Mouse (Mus musculus) heart, embryonic 14.5 days (tissue): ENCODE results near the gene Tlr13. TPM values are rescaled to one million over a fixed set of nuclear protein-coding genes. Genes with fewer than 3 reads are reported as not detected.
"Not testable (repeated sequence)": the region's sequence is repeated elsewhere in the genome, so short reads cannot be mapped to it uniquely, and the experiment has no call there.

Source experiments
- ATAC-seq: fragments of 200-750 bp; cut with Nextera tagmentation; 2 replicates; pipeline ENCODE4 v1.8.0; 2017; ENCODE audit warnings: low read depth, moderate TSS enrichment; ENCODE audit not compliant: insufficient number of reproducible peaks, insufficient read depth, low FRiP score
- H3K27ac ChIP-seq, 2 experiments: fragments of 200-500 bp in 1 of 2; fragments of 300-500 bp in 1 of 2; sonication (generic) in 1 of 2; replicated peaks in 1 of 2; 2 replicates each; pipeline ENCODE4 v1.5.1; 2012 to 2014; ENCODE audit warnings: low read depth in 2 of 2, low read length in 2 of 2, control low read depth in 1 of 2, mild to moderate bottlenecking in 1 of 2, mixed read lengths in 1 of 2; ENCODE audit not compliant: control insufficient read depth in 1 of 2, insufficient read depth in 1 of 2
- H3K27me3 ChIP-seq: fragments of 300-500 bp; sonication (generic); 2 replicates; pipeline ENCODE4 v1.6.1; 2014; ENCODE audit warnings: mild to moderate bottlenecking, low read length, control low read depth; ENCODE audit not compliant: control insufficient read depth, insufficient read depth
- H3K36me3 ChIP-seq: fragments of 300-500 bp; sonication (generic); 2 replicates; pipeline ENCODE4 v1.6.1; 2014; ENCODE audit warnings: mild to moderate bottlenecking, control low read depth, low read length, mixed read lengths; ENCODE audit not compliant: control insufficient read depth, insufficient read depth
- H3K4me1 ChIP-seq, 2 experiments: fragments of 200-500 bp in 1 of 2; fragments of 300-500 bp in 1 of 2; sonication (generic) in 1 of 2; 2 replicates each; pipeline ENCODE4 v1.6.1; 2012 to 2014; ENCODE audit warnings: low read length in 2 of 2, control low read depth in 1 of 2, mixed read lengths in 1 of 2; ENCODE audit not compliant: control insufficient read depth in 2 of 2, insufficient read depth in 2 of 2
- H3K4me2 ChIP-seq: fragments of 300-500 bp; sonication (generic); 2 replicates; pipeline ENCODE4 v1.6.1; 2014; ENCODE audit warnings: mild to moderate bottlenecking, low read length
- H3K4me3 ChIP-seq, 2 experiments: fragments of 200-500 bp in 1 of 2; fragments of 300-500 bp in 1 of 2; sonication (generic) in 1 of 2; 2 replicates each; pipeline ENCODE4 v1.5.1; 2012 to 2014; ENCODE audit warnings: low read length in 2 of 2, mild to moderate bottlenecking in 2 of 2, control low read depth in 1 of 2, low read depth in 1 of 2, moderate library complexity in 1 of 2; ENCODE audit not compliant: control insufficient read depth in 1 of 2, insufficient read depth in 1 of 2
- H3K9ac ChIP-seq: fragments of 300-500 bp; sonication (generic); 2 replicates; pipeline ENCODE4 v1.6.1; 2014; ENCODE audit warnings: mild to moderate bottlenecking, low read length
- H3K9me3 ChIP-seq: fragments of 300-500 bp; sonication (generic); 2 replicates; pipeline ENCODE4 v1.6.1; 2016; ENCODE audit warnings: low read length, control low read depth; ENCODE audit not compliant: control insufficient read depth
- WGBS: fragments of 180-500 bp; shearing (Covaris S2); extraction: QIAGEN DNeasy Blood & Tissue Kit; methylation state at CpG from one replicate; pipeline ENCODE4 v1.1.7; 2014; 5-methylcytosine and 5-hydroxymethylcytosine counted together
- polyA plus RNA-seq: library from polyadenylated mRNA; unstranded; fragments of >200 nt; fragmentation: Nextera tagmentation; extraction: Ambion mirVana; gene quantifications from 2 replicates; pipeline ENCODE4 v1.2.1, GENCODE M21; 2014

Gene Tlr13
- polyA plus RNA-seq, 1 experiment from 2014 or later, result 0.69 TPM

GRCm38 (mm10) chrX:106186713-106187649 lies 44.0 kb downstream of the Tlr13 start, which contains the start of gene Pgk1:
Gene Pgk1, plus strand, starts transcription at chrX:106187100.
- H3K36me3 ChIP-seq, result peaks cover 21% of the 10 kb centered on the region; the same call in 1 of the 2 replicates
- H3K9ac ChIP-seq, result peak within 1 kb of the TSS; percentile 91
- 13% methylated on average over 44 of the region's 55 CpGs for WGBS
- H3K4me2 ChIP-seq, result peak within 1 kb of the TSS; percentile 64
- ATAC-seq, result peak; percentile 96
- peak within 1 kb of the TSS; percentile 58 to 76 for H3K4me3 ChIP-seq
- peaks cover 0 to 5% of the 10 kb centered on the region in 2 experiments; a peak in 3 of 4 replicates for H3K4me1 ChIP-seq
- peak within 1 kb of the TSS; percentile 95 to 98 for H3K27ac ChIP-seq
- no peaks in the 10 kb centered on the region for H3K27me3 ChIP-seq
- H3K9me3 ChIP-seq, result no peaks in the 10 kb centered on the region

DNA sequence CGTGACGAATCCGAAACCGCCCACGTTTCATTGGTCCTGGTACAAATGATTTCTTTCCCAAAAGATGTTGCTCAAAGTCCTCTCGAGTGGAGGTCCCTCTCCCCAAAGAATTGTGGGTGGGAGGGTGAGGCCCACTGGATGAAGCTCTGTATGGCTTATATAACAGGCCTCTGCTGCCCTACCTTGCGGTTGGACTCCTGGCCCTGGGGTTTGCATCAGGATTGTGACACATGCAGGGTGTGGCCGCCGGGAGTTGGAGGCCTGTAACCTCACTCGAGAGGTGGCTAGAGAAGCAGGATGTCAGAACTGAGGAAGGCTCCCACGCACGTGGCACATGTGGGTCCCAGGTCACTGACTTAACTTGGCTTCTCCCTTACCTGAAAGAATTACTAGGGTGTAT lies 44.7 kb downstream of the Tlr13 start:
- peak overlapping the region; percentile 91 for H3K9ac ChIP-seq
- H3K27me3 ChIP-seq, result no peaks in the 10 kb centered on the region
- peak overlapping the region; percentile 91 to 92 for H3K27ac ChIP-seq
- peaks cover 28% of the 10 kb centered on the region; the same call in 1 of the 2 replicates for H3K36me3 ChIP-seq
- H3K4me3 ChIP-seq, result peak overlapping the region; percentile 58 to 76
- no peak for ATAC-seq
- H3K4me2 ChIP-seq, result peak overlapping the region; percentile 64
- peaks cover 0 to 5% of the 10 kb centered on the region in 2 experiments; a peak in 3 of 4 replicates for H3K4me1 ChIP-seq
- no peaks in the 10 kb centered on the region for H3K9me3 ChIP-seq
- 22% methylated on average over 12 of the region's 12 CpGs for WGBS

GRCm38 (mm10) chrX:106189356-106189755 lies 46.4 kb downstream of the Tlr13 start:
- Histone ChIP-seq H3K4me1 (peaks cover 0 to 4% of the 10 kb centered on the region in 2 experiments; a peak in 3 of 4 replicates), H3K27me3 (no peaks in the 10 kb centered on the region), H3K36me3 (peaks cover 43% of the 10 kb centered on the region), H3K27ac (peak overlapping the region; percentile 39 to 57; a peak in 3 of 4 replicates), H3K4me3 (peak overlapping the region; percentile 58 to 76), H3K9me3 (no peaks in the 10 kb centered on the region), H3K9ac (peak overlapping the region; percentile 91), H3K4me2 (peak overlapping the region; percentile 64)
- no peak for ATAC-seq
- WGBS, result 28% methylated on average over 5 of the region's 5 CpGs

DNA sequence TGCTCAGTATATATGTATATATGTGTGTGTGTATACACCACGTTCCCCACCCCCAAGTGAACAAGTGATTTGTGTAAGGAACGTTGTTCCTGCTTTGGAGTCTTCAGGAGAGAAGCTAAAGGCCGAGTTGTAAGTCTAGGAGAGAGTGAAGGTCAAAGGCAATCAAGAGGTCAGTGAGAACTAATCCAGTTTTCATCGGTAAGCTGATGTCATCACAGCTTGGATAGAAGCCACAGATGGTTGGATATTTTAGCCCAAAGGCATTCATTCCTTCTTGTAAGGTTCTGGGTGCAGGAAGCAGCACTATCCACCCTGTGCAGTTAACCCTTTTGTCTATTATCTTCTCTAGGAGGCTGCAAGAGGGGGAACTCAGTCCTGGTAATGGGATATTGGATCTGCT lies 47.1 kb downstream of the Tlr13 start:
- peak overlapping the region; percentile 64 for H3K4me2 ChIP-seq
- H3K27ac ChIP-seq, result 0 out of 4 replicates have a peak overlapping the region, but pooled peaks of 1 of the 2 experiments have one; percentile 57
- H3K27me3 ChIP-seq, result no peaks in the 10 kb centered on the region
- no peaks in the 10 kb centered on the region for H3K9me3 ChIP-seq
- H3K4me1 ChIP-seq, result peaks cover 0 to 3% of the 10 kb centered on the region in 2 experiments; a peak in 3 of 4 replicates
- no peak for ATAC-seq
- peak overlapping the region; percentile 58 to 76; a peak in 3 of 4 replicates for H3K4me3 ChIP-seq
- peaks cover 48% of the 10 kb centered on the region for H3K36me3 ChIP-seq
- H3K9ac ChIP-seq, result peak overlapping the region; percentile 91
- WGBS, result 19% methylated on average over 4 of the region's 4 CpGs

- 77% methylated on average over 6 of the region's 6 CpGs for WGBS
- not testable (repeated sequence) for H3K4me3 ChIP-seq, H3K27ac ChIP-seq, H3K4me2 ChIP-seq, H3K27me3 ChIP-seq, H3K9ac ChIP-seq, ATAC-seq, H3K4me1 ChIP-seq, H3K9me3 ChIP-seq
- H3K36me3 ChIP-seq, result peaks cover 91% of the 10 kb centered on the region
These were observed 51.4 kb downstream of the Tlr13 start for GRCm38 (mm10) chrX:106194361-106194760.

DNA sequence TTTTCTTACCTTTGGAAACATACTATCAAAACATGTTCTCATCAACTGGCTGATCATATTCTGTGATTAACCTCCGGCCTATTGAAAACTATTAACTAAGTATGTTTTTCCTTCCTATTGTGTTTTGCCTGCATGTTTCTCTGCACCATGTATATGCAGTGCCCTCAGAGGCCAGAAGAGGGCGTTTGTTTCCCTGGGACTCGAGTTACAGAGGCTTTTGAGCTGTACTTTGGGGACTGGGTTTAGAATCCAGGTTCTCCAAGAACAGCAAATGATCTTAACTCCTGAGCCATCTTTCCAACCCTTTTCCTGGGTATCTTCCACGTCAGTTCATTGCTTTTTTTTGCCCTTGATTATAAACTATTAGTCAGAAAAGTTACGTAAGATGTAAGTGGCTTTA lies 54.3 kb downstream of the Tlr13 start:
- WGBS, result 54% methylated on average over 5 of the region's 5 CpGs
- no peak overlapping the region for H3K9ac ChIP-seq
- no peak overlapping the region for H3K4me2 ChIP-seq
- no peak for ATAC-seq
- no peaks in the 10 kb centered on the region for H3K27me3 ChIP-seq
- peaks cover 97% of the 10 kb centered on the region for H3K36me3 ChIP-seq
- no peaks in the 10 kb centered on the region for H3K4me1 ChIP-seq
- no peak overlapping the region for H3K27ac ChIP-seq
- H3K9me3 ChIP-seq, result no peaks in the 10 kb centered on the region
- H3K4me3 ChIP-seq, result no peak overlapping the region

- Histone ChIP-seq H3K27ac (no peak overlapping the region), H3K4me1 (no peaks in the 10 kb centered on the region), H3K4me2 (no peak overlapping the region), H3K9ac (no peak overlapping the region), H3K36me3 (peaks cover 93% of the 10 kb centered on the region), H3K9me3 (no peaks in the 10 kb centered on the region), H3K4me3 (no peak overlapping the region), H3K27me3 (no peaks in the 10 kb centered on the region)
- ATAC-seq, result no peak
- WGBS, result 77% methylated on average over 5 of the region's 5 CpGs
These were observed 55.9 kb downstream of the Tlr13 start for GRCm38 (mm10) chrX:106198904-106199303.
